Mouse (Mus musculus): Measurements from ENCODE around the gene Rab3d.

Gene Rab3d

DNA sequence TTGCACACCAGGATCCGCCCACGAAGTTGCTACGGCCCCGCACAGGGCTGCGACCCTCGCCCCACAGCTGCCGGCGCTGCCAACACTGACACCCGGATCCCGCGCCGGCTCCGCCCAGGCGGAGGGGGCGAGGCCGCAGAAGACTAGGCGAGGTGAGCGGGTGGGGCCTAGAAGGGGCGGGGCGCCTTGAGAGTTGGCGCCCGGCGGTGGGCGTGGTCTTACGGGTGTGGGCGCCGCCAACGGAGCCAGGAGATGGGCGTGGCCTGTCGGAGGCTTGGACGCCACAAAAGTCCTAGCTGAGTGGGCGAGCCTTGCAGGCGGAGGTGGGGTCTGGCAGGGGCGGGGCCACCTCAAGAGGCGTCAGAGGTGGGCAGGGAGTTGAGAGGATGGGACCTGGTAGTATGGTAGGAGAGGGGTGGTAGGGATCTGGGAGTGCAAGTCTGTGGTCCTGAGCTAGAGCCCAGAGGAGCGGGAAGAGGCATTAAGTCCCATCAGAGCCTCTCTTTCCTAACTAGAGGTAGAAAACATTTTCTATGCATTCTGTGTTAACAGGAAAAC is at the start of gene Rab3d:
TSS of gene Rab3d (minus strand) at position 158 of the 558 bp plus-strand sequence.
- in situ Hi-C loops (cut with MboI; ENCODE audit: unreplicated experiment in 2 of 2), result no loop called here

DNA sequence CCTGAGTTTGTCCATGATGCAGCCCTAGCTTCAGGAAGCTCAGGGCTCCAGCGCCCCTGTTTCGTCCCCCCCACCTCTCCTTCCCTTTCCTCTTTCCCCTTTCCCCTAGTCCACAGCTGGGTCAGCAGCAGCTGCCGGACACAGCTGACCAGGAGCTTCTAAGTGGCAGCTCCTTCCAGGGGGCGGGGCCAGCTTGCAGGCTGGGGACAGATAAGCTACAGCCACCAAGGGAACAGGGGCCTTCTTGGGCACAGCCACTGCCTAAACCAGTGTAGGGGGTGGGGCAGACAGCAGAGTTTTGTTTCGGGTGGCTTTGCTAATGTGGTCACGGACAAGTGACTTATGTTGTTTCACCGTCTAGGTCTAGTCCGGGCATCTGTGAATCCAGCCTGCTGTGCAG is 45.4 kb upstream of the Rab3d start, which contains the start of gene Epor:
TSS of gene Epor (minus strand) at position 90 of the 400 bp plus-strand sequence.
- in situ Hi-C loops (cut with MboI; ENCODE audit: unreplicated experiment in 2 of 2), result no loop called here

DNA sequence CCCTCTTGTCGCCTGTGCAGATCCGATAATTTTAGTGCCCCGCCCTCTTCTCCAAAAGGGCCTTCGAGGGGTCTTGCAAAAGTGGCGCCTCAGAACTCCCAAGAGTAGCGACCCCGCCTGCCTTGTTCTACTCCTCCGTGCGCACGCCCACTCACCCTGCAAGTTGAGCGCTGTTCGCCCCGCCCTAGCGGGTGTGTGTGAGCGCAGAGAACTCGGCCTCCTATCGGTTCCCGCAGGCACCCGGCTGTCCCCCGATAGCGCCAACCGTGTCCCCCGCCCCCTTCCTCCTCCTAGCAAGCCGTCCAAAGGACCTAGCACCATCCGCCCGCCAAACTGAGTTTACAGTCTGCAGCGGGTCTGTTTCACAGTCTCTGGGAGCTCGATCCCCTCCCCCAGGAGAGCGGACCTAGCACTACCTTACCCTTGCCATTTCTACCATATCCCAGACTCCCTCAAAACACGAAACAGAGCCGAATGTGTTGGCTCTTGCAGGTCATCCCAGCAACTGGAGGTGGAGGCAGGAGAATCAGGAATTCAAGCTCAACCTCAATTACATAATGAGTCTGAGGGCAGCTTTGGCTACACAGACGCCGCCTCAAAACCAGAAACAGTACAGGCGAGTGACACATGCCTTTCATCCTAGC is 44.5 kb upstream of the Rab3d start:
- in situ Hi-C loops (cut with MboI; ENCODE audit: unreplicated experiment in 2 of 2), result no loop called here

DNA sequence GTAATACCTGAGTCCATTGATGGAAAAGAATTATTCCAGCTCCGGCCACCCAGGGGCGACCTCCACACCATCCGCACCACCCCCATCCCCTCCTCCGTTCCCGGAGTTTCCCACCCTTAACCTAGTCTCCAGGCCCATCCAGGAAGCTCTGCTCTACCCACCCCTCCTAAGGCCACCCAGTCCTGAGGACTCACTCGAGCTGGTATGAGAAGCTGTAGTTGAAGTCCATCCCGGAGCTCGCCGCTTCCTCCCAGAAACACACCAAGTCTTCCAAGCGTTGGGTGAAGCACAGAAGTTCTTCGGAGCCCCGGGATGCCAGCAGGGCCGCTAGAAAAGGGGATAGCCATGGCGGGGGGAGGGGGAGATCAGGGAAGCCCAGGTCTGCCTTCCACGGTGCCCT is 44.0 kb upstream of the Rab3d start:
- in situ Hi-C loops (cut with MboI; ENCODE audit: unreplicated experiment in 2 of 2), result no loop called here

DNA sequence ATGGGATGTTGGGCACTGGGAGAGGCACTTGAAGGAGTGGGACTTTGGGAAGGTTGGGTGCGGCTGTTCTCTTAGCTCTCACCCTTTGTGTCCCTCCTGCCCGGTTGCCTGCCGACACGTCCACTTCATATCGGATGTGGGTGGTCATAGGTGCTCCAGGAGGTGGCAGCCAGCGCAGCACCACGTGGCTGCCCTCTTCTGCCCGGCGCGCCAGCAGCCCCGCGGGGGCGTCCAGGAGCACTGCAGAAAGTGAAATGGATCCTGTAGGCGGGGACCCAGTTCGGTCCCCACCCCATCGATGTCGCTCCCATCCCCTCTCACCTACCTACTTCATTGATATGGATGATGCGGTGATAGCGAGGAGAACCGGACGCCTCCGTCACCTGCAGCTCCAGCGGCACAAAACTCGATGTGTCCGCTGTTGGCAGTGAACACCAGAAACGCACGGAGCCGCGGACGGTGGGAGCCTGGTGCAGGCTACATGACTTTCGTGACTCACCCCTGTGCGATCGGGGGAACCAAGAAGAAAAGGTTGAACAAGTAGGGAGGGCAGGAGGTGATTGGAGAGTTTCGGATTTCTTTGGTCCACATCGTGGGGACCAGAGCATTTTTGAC is 43.5 kb upstream of the Rab3d start:
- in situ Hi-C loops (cut with MboI; ENCODE audit: unreplicated experiment in 2 of 2), result no loop called here

DNA sequence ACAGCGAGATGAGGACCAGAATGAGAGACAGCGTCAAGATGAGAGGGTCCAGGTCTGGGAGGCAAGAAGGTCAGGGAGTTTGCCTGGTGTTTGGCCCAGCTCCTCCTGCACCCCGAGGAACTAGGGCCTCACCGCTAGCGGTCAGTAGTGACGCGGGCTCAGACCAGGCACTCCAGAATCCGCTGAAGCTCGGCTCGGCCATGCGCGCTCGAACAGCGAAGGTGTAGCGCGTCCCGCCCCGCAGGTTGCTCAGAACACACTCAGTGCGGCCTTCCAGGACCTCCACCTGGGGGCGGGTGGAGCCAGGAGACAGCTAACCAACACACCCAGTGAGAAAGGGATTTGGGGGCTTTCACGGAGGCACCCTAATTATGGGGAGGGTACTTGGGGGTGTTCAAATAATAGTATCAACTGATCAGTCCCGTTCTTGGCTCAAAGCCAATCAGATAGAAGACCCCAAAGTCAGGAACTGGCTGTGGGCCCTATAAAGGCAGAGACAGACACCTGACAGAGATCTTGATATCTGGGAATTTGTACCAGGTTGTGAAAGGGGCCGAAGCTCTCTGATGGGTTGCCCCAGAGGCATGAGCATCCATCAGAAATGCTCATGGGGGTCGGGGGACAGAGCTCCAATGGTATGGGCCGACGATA is 42.7 kb upstream of the Rab3d start:
- in situ Hi-C loops (cut with MboI; ENCODE audit: unreplicated experiment in 2 of 2), result no loop called here

DNA sequence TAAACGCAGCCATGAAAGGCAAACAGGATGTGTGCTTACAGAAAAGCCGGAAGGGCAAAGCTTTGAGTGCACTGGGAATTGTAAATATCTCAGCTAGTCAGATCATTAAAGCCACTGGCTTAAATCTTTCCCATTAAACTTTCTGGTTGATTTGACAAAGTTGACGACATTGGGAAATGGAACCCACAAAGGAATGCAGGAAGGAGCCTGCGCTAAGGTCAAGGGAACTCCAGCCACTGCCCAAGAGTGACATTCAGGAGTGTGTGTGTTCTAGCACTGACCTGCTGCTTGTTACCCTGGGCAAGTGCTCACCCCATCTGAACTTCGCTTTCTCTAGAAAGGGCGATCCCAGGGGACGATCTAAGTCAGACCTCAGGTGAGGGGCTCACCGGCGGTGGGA is 42.1 kb upstream of the Rab3d start:
- in situ Hi-C loops (cut with MboI; ENCODE audit: unreplicated experiment in 2 of 2), result no loop called here

DNA sequence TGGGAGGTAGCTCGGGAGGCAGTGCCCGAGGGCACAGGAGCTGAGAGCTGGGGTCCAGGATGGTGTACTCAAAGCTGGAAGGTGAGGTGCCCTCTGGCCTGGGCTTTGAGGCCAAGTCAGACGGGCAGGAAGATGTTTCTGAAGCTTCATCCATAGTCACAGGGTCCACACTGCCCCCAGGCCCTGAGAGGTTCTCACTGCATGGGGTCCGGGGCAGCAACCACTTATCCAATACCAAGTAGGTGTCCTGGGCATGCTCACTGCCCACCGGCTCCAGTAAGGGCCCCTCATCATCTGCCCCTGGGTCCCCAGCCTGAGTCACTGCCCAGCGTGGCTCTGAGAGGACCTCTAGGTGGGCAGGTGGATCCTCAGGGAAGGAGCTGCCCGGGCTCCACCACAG is 41.3 kb upstream of the Rab3d start:
- in situ Hi-C loops (cut with MboI; ENCODE audit: unreplicated experiment in 2 of 2), result no loop called here

DNA sequence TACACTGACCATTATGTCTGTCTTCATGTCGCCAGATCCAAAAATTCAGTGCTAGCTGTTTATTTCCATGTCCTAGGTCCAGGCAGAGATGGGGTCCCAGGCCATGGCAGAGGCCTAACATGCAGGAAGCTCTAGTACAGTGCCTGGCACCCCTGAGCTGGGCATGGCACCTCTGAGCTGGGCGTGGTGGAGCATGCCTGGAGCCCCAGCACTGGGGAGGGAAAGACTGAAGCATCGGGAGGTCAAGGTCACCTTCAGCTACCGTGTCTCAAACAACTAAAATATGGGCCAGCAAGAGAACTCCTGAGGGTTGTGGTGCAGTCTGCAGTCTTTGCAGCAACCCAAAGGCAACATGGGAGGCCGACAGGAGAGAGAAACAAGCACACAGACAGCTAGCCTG is 40.4 kb upstream of the Rab3d start:
- in situ Hi-C loops (cut with MboI; ENCODE audit: unreplicated experiment in 2 of 2), result no loop called here

DNA sequence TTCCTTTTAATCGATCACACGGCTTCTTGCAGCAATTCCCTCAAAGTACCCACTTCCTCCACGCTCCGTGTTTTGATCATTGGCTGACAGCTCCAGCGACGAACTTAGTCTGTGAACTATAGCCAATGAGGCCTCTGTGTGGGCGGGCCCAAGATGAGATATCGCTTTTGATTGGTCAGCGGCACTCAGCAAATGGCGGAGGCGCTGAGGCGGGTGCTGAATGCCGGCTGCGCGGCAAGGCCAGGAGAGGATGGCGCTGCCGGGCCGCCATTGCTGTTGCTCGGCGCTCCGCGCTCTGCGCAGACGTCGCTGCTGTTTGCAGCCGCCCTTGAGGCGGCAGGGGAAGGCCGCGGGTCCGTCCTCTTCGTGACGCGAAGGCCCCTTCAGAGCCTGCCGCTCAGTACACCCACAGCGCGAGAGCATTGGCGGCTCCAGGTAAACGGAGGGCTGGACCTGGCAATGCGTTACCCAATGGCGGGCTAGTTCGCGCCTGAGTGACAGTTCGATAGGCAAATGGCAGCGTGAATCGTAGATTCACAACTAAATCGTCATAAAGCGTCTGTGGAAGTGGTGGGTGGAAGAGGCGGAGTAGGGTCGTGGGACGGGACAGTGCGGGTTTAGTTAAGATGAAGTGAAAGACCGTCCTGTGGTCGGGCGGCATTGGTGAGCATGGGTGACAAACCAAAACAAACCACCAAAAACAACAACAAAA is 37.7 kb upstream of the Rab3d start, which contains the start of gene Swsap1:
TSS of gene Swsap1 (plus strand) at position 186 of the 712 bp plus-strand sequence.
- in situ Hi-C loops (cut with MboI; ENCODE audit: unreplicated experiment in 2 of 2), result no loop called here

DNA sequence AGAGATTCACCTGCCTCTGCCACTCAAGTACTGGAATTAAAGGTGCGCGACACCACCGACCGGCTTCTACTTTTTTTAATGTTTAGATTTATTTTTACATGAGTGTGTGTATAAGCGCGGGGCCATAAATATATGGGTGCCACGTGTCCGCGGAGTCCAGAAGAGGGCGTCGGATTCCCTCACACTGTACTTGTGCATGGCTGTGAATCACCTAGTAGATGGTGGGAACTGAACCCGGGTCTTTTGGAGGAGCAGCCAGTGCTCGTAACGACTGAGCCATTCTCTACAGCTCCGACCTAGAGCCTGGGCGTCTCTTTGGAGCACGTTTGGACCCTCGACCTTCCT is 37.2 kb upstream of the Rab3d start:
- in situ Hi-C loops (cut with MboI; ENCODE audit: unreplicated experiment in 2 of 2), result no loop called here

DNA sequence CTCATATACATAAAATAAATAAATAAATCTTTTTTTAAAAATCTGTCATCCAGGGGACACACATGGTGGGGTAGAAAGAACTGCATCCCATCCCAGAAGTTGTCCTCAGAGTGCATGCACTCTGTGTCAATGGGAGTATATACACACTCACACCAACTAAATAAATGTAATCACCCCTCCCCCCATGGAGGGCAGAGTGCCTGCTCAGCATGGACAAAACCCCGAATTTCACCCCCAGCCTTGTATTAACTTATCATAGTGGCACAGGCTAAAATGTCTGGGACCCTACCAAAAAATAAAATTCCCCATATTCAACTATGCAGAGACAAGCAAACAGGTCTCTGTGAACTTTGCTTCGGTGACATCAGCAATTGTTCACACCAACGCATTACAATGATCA is 36.6 kb upstream of the Rab3d start:
- in situ Hi-C loops (cut with MboI; ENCODE audit: unreplicated experiment in 2 of 2), result no loop called here

DNA sequence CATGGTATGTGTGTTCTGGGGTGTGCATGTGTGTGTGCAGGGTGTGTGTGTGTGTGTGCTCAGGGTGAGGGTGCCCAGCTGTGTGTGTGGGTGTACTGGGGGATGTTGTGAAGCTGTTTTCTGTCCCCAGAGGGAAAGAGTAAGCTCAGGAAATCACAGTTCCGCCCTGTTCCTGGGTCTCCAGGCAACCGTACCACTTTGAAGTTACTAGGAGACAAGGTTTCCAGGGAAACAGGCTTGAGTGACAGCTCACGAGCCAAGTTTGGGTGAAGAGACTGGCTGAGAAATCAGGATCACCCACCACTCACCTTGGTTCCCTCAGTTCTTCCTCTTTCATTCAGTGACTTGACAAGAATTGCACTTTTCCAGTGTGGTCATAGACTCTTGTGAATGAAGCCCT is 35.6 kb upstream of the Rab3d start:
- in situ Hi-C loops (cut with MboI; ENCODE audit: unreplicated experiment in 2 of 2), result no loop called here

DNA sequence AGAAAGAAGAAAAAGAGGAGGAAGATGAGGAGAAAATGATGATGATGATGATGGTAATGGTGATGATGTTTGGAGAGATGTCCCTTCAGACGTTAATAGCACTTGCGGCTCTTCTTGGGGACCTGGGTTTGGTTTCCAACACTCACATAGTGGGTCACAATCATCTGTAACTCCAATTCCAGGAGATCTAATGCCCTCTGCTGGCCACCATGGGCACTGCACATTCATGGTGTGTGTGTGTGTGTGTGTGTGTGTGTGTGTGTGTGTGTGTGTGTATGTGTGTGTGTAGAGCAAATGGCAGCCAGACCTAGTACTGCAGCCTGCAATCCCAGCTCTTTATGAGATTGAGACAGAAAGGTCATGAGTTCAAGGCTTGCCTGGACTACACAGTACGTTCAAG is 34.0 kb upstream of the Rab3d start:
- in situ Hi-C loops (cut with MboI; ENCODE audit: unreplicated experiment in 2 of 2), result no loop called here

DNA sequence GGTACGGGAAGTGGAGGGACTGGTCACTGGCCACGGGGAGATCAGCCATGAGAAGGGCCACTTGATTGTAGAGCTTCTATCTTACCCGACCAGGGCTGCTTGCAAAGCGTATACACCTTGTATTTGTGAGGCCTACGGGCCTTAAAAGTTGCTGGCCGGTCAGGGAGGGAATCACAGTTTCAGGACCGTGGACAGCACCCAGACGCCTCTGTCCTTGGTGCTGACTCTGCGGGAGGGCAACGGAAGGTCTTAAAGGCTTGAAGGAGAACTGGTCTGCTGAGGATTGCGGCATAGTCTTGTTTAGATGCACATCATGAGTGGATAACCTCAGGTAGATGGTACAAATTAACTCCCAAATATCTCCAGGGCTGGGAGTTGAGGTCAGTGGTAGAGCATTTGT is 32.3 kb upstream of the Rab3d start:
- in situ Hi-C loops (cut with MboI; ENCODE audit: unreplicated experiment in 2 of 2), result no loop called here

DNA sequence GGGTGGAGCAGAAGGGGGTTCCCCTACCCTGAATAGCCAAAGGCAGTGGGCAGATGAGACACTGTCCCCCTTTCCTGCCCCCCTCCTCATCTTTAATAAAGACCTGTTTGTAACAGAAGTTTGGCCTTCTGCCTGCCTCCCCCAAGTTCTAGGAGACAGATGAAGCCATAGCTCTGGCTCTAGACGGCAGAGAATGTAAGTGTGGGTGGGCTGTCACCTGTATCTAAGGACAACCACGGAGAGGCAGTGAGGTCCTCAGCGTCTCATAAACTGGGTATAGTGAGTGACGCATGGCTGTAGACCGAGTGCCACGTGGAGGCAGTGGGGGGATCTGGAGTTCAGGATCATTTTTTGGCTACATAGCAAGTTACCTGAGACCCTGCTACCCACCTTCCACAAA is 30.8 kb upstream of the Rab3d start:
- in situ Hi-C loops (cut with MboI; ENCODE audit: unreplicated experiment in 2 of 2), result no loop called here

DNA sequence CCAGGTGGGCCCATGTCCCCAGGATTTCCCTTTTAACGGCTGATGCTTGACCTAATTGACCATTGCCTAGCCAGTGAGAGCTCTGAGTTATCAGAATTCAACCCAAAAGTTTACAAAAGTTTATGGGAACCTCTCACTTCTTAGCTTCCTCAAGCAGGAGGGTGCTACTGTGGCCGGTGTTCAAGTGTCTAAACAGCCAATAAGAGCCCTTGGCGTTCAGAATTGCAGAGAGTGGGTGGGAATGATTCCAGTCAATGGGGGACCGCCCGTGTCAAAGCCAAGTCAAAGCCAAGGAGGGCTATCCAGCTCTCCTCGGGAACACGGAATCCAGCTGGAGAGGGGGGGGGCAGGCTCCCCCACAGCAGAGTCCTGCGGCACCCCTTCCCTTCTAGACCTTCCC is 30.2 kb upstream of the Rab3d start:
- in situ Hi-C loops (cut with MboI; ENCODE audit: unreplicated experiment in 2 of 2), result no loop called here

DNA sequence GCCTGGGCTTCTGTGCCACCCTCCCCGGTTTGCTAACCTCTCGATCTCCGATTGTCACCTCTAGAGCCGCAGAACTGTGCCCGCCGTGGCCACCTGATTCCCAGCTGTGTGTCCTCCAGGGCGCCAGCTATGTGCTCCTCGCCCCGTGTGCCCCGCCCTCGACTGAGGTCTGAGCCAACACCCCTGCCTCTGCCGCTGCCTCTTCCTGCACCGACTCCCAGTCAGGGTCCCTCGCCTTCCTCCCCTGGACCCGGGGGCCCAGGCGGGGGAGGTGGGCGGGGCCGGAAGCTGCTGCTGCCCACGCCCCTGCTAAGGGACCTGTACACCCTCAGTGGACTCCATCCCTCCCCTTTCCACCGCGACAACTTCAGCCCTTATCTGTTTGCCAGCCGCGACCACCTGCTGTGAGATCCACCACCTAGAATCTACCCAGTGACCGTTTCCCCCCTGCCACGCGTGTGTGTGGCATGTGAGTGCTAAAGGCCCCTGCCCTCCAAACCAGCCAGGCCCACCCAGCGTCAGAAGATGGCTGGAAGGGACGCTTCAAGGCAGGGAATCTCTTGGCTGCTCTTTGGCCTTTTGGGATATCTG is 29.6 kb upstream of the Rab3d start:
- in situ Hi-C loops (cut with MboI; ENCODE audit: unreplicated experiment in 2 of 2), result no loop called here

DNA sequence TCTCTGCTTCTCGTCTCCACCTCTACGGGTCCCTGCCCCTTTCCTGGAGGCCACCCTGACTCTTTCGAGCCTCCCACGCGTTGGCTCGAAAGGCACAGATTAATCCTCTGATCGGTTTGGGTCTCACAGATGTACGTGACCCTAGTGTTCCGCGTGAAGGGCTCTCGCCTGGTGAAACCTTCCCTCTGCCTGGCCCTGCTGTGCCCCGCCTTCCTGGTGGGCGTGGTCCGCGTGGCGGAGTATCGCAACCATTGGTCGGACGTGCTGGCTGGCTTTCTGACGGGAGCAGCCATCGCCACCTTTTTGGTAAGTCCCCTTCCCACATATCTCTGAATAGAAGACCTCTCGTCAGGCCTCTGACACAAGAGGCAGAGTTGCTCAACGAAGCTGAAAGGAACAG is 26.3 kb upstream of the Rab3d start:
- in situ Hi-C loops (cut with MboI; ENCODE audit: unreplicated experiment in 2 of 2), result no loop called here

DNA sequence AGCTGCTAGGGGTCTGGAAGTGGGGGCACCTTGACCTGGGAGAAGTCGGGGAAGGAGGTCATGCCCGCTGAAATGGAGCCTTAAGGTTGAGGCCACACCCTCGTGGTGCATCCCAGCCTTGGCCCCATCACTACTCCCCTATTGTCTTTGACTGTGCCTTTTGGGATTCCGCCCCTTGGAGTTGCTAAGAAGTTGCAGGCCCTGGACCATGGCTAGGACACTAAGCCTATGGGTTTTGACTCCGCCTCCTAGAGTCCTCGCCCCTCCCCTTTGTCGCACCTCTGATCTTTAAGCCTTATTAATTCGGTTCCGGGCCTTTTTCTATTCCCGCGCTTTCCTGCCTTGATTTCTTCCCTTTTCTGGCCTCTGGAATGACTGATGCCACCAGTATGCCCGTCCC is 25.6 kb upstream of the Rab3d start:
- in situ Hi-C loops (cut with MboI; ENCODE audit: unreplicated experiment in 2 of 2), result no loop called here

DNA sequence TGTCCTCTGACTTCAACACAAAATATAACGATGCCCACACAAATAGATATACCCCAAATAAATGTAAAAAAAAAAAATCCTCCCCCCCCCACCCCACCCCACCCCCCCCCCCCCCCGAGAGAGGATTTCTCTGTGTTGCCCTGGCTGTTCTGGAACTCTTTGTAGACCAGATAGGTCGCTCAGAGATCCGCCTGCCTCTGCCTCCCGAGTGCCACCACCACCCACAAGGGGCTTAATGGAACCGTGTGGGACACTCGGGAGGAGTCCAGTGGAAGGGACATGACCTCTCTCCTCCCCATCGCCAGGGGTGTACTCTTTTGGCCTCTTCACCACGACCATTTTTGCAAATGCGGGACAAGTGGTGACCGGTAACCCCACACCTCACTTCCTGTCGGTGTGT is 25.1 kb upstream of the Rab3d start:
- in situ Hi-C loops (cut with MboI; ENCODE audit: unreplicated experiment in 2 of 2), result no loop called here
